In the genomic region with DNA sequence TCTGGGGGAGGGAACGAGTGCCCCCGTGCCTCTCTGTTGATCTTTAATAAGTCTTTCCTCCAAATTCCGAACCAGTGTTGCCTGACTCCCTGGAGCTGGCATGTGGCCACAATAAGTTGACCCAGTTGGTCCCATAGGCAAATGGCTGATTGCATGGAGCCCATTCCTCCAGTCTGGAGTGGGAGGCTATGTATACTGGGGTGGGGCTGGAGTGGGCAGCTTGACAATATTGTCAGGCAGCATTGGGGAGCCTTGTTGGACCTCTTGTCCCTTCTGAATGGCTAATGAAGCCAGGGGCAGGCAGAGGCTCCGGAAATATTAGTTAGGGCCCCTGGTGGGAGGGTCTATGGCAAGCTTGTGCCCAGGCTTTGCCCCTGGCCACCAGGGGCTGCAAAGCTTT, we compare ENCODE assay signal across 10 mouse cellular contexts. TPM values are rescaled to one million over a fixed set of nuclear protein-coding genes. Genes with fewer than 3 reads are reported as not detected.
DNase-seq lines count a peak whose midpoint lies in the region; ATAC-seq and TF ChIP-seq lines count a peak whose summit lies in the region.
"Had no signal": no experiment of that assay in that cellular context is flagged by ENCODE, and none has a peak within 500 bp of the region (broad histone marks: within the 10 kb centered on the region; RNA-seq: fewer than 3 reads in every experiment).

No protein-coding gene starts in this region.

- H3K9ac ChIP-seq in forebrain, embryonic 13.5 days, result no peak overlapping the region
- H3K9ac ChIP-seq in limb, embryonic 11.5 days (ENCODE audit: low read length), result no peak overlapping the region
- H3K9ac ChIP-seq in midbrain, embryonic 14.5 days (replicated peaks; ENCODE audit: low read length), result no peak overlapping the region
- no peak overlapping the region for H3K9ac ChIP-seq in lung, postnatal 0 days (replicated peaks; ENCODE audit: low read depth)

- H3K4me1 ChIP-seq in forebrain, embryonic 13.5 days, result peaks cover 27% of the 10 kb centered on the region
- no peaks in the 10 kb centered on the region for H3K4me1 ChIP-seq in limb, embryonic 11.5 days (ENCODE audit: control insufficient read depth, insufficient read depth, low read length)
- peaks cover 20% of the 10 kb centered on the region for H3K4me1 ChIP-seq in midbrain, embryonic 14.5 days (ENCODE audit: control insufficient read depth, insufficient read depth, low read length)
- no peaks in the 10 kb centered on the region for H3K4me1 ChIP-seq in lung, postnatal 0 days (ENCODE audit: insufficient read depth, low read depth, low read length)

- H3K4me2 ChIP-seq in forebrain, embryonic 13.5 days, result peak overlapping the region; percentile 26
- H3K4me2 ChIP-seq in limb, embryonic 11.5 days (ENCODE audit: low read depth, severe bottlenecking), result no peak overlapping the region
- H3K4me2 ChIP-seq in midbrain, embryonic 14.5 days (ENCODE audit: low read length), result 0 out of 2 replicates have a peak overlapping the region, but pooled peaks have one; percentile 0
- H3K4me2 ChIP-seq in lung, postnatal 0 days (replicated peaks; ENCODE audit: low read depth, low read length), result no peak overlapping the region

- TF ChIP-seq POLR2A in brain, embryonic 14.5 days (IDR thresholded peaks at IDR 0.05; ENCODE audit: borderline replicate concordance, extremely low read depth, insufficient read depth, insufficient read length, poor library complexity, severe bottlenecking), result no peak

- no peak for TF ChIP-seq EP300 in lung, postnatal 0 days (IDR thresholded peaks at IDR 0.05)

- H3K9me3 ChIP-seq in forebrain, embryonic 13.5 days (replicated peaks), result no peaks in the 10 kb centered on the region
- no peaks in the 10 kb centered on the region for H3K9me3 ChIP-seq in limb, embryonic 11.5 days (ENCODE audit: control insufficient read depth, low read length)
- H3K9me3 ChIP-seq in midbrain, embryonic 14.5 days (ENCODE audit: control insufficient read depth, low read length), result no peaks in the 10 kb centered on the region
- H3K9me3 ChIP-seq in lung, postnatal 0 days (ENCODE audit: low read length), result no peaks in the 10 kb centered on the region

- peak; percentile 47 for DNase-seq in brain, embryonic 14.5 days (ENCODE audit: low read depth)
- DNase-seq in limb, embryonic 11.5 days (ENCODE audit: low spot score), result peak; percentile 18
- DNase-seq in midbrain, embryonic 14.5 days, result peak; percentile 29
- no peak for DNase-seq in ovary, adult 18-20 months (ENCODE audit: low spot score)
- DNase-seq in lung, postnatal 0 days (ENCODE audit: low spot score), result no peak
- no peak for DNase-seq in layer of hippocampus, adult 2 months (ENCODE audit: low spot score in 2 of 2)

- peak; percentile 40 for ATAC-seq in forebrain, embryonic 13.5 days
- no peak for ATAC-seq in limb, embryonic 11.5 days (ENCODE audit: insufficient number of reproducible peaks, low FRiP score, low TSS enrichment, low read depth)
- peak; percentile 55 for ATAC-seq in midbrain, embryonic 14.5 days (ENCODE audit: low FRiP score, low TSS enrichment)
- ATAC-seq in megakaryocyte-erythroid progenitor cell, adult 5-6 weeks (replicated peaks; ENCODE audit: low FRiP score, low TSS enrichment, poor library complexity, severe bottlenecking), result no peak
- no peak for ATAC-seq in lung, postnatal 0 days
- ATAC-seq: intestine, embryonic 16.5 days had no signal

- peaks cover 41% of the 10 kb centered on the region for H3K27me3 ChIP-seq in forebrain, embryonic 13.5 days
- no peaks in the 10 kb centered on the region for H3K27me3 ChIP-seq in limb, embryonic 11.5 days (ENCODE audit: control insufficient read depth, insufficient read depth, low read length)
- H3K27me3 ChIP-seq in midbrain, embryonic 14.5 days (ENCODE audit: control insufficient read depth, insufficient read depth, low read length), result no peaks in the 10 kb centered on the region
- no peaks in the 10 kb centered on the region for H3K27me3 ChIP-seq in lung, postnatal 0 days (replicated peaks; ENCODE audit: insufficient read depth, low read length)

- no peaks in the 10 kb centered on the region for H3K36me3 ChIP-seq in forebrain, embryonic 13.5 days (ENCODE audit: poor library complexity, severe bottlenecking)
- no peaks in the 10 kb centered on the region for H3K36me3 ChIP-seq in limb, embryonic 11.5 days (ENCODE audit: control insufficient read depth, insufficient read depth, low read length)
- H3K36me3 ChIP-seq in midbrain, embryonic 14.5 days (ENCODE audit: control insufficient read depth, insufficient read depth, low read length), result no peaks in the 10 kb centered on the region
- no peaks in the 10 kb centered on the region for H3K36me3 ChIP-seq in lung, postnatal 0 days (ENCODE audit: insufficient read depth, low read length)

- H3K27ac ChIP-seq in forebrain, embryonic 13.5 days, result peak overlapping the region; percentile 64
- H3K27ac ChIP-seq in limb, embryonic 11.5 days (replicated peaks; ENCODE audit: low read depth, low read length), result no peak overlapping the region
- peak overlapping the region; percentile 53 for H3K27ac ChIP-seq in midbrain, embryonic 14.5 days (replicated peaks; ENCODE audit: low read depth, low read length)
- no peak overlapping the region for H3K27ac ChIP-seq in lung, postnatal 0 days (ENCODE audit: low read length)
- no peak overlapping the region for H3K27ac ChIP-seq in layer of hippocampus, adult 2 months

- no peak for TF ChIP-seq CTCF in brain, embryonic 14.5 days (IDR thresholded peaks at IDR 0.05; ENCODE audit: borderline replicate concordance, extremely low read depth, insufficient read depth, insufficient read length)
- TF ChIP-seq CTCF in lung, postnatal 0 days (IDR thresholded peaks at IDR 0.05), result no peak
- TF ChIP-seq CTCF in layer of hippocampus, adult 2 months (conservative IDR thresholded peaks at IDR 0.05), result no peak

- WGBS in forebrain, embryonic 13.5 days, result 24% methylated on average over 4 of the region's 4 CpGs
- 78% methylated on average over 4 of the region's 4 CpGs for WGBS in limb, embryonic 11.5 days
- WGBS in midbrain, embryonic 14.5 days, result 29% methylated on average over 4 of the region's 4 CpGs
- 68% methylated on average over 4 of the region's 4 CpGs for WGBS in lung, postnatal 0 days

- H3K4me3 ChIP-seq in forebrain, embryonic 13.5 days, result no peak overlapping the region
- no peak overlapping the region for H3K4me3 ChIP-seq in limb, embryonic 11.5 days (ENCODE audit: low read depth, low read length)
- no peak overlapping the region for H3K4me3 ChIP-seq in midbrain, embryonic 14.5 days (replicated peaks; ENCODE audit: low read depth, low read length)
- H3K4me3 ChIP-seq in lung, postnatal 0 days (ENCODE audit: low read depth, low read length), result no peak overlapping the region
- no peak overlapping the region for H3K4me3 ChIP-seq in layer of hippocampus, adult 2 months

RNA-seq across cellular contexts. Expression of a gene that starts 32.8 kb away (rescaled TPM):
- 22.3 and 25.0 TPM in 2 replicates for polyA plus RNA-seq in brain, embryonic 14.5 days (2012; rRNA removed)
- polyA plus RNA-seq in forebrain, embryonic 13.5 days (2015; fragmentation: Nextera tagmentation; extraction: Ambion mirVana), result 23.2 and 27.6 TPM in 2 replicates
- 4.7 and 5.1 TPM in 2 replicates for polyA plus RNA-seq in limb, embryonic 11.5 days (2014; fragmentation: Nextera tagmentation; extraction: Ambion mirVana)
- polyA plus RNA-seq in midbrain, embryonic 14.5 days (2014; fragmentation: Nextera tagmentation; extraction: Ambion mirVana), result 33.6 and 36.1 TPM in 2 replicates
- total RNA-seq in megakaryocyte-erythroid progenitor cell, adult 5-6 weeks (2014; fragmentation: Nextera tagmentation), result 1.2 TPM in 1 of 2 replicates, not detected in the other
- 0.11 and 0.75 TPM in 2 replicates for total RNA-seq in megakaryocyte-erythroid progenitor cell, adult 5-6 weeks (2017)
- polyA plus RNA-seq in lung, postnatal 0 days (2015; fragmentation: Nextera tagmentation; extraction: Ambion mirVana), result 0.58 and 0.83 TPM in 2 replicates
- 10 to 100 TPM; 69.6 to 72.0 TPM for total RNA-seq in layer of hippocampus, adult 2 months (2021)

RNA-seq across cellular contexts. Expression of a gene that starts 59.1 kb away (rescaled TPM):
- 131 and 176 TPM in 2 replicates for polyA plus RNA-seq in brain, embryonic 14.5 days (2012; rRNA removed)
- 36.5 and 50.5 TPM in 2 replicates for polyA plus RNA-seq in forebrain, embryonic 13.5 days (2015; fragmentation: Nextera tagmentation; extraction: Ambion mirVana)
- 31.9 and 34.8 TPM in 2 replicates for polyA plus RNA-seq in limb, embryonic 11.5 days (2014; fragmentation: Nextera tagmentation; extraction: Ambion mirVana)
- polyA plus RNA-seq in midbrain, embryonic 14.5 days (2014; fragmentation: Nextera tagmentation; extraction: Ambion mirVana), result 170 and 189 TPM in 2 replicates
- not detected in 2 replicates for total RNA-seq in megakaryocyte-erythroid progenitor cell, adult 5-6 weeks (2014; fragmentation: Nextera tagmentation)
- total RNA-seq in megakaryocyte-erythroid progenitor cell, adult 5-6 weeks (2017), result not detected in 2 replicates
- 10.0 and 10.3 TPM in 2 replicates for polyA plus RNA-seq in lung, postnatal 0 days (2015; fragmentation: Nextera tagmentation; extraction: Ambion mirVana)
- 10 to 100 TPM; 62.5 to 67.0 TPM for total RNA-seq in layer of hippocampus, adult 2 months (2021)
- total RNA-seq: liver, adult 2 months had no signal
- polyA plus RNA-seq: liver, adult 2 months had no signal

Comparison
In these comparisons a context has a peak if more than half of its experiments do, and no peak if none do; other contexts are left out.
1. DNase-seq: peak in brain, embryonic 14.5 days (single experiment), limb, embryonic 11.5 days (single experiment) and midbrain, embryonic 14.5 days (single experiment); none in ovary, adult 18-20 months (single experiment), lung, postnatal 0 days (single experiment) and layer of hippocampus, adult 2 months (0 of 2).
2. ATAC-seq: peak in forebrain, embryonic 13.5 days (single experiment) and midbrain, embryonic 14.5 days (single experiment); none in limb, embryonic 11.5 days (single experiment), megakaryocyte-erythroid progenitor cell, adult 5-6 weeks (single experiment) and lung, postnatal 0 days (single experiment).
3. H3K27ac ChIP-seq: peak in forebrain, embryonic 13.5 days (single experiment) and midbrain, embryonic 14.5 days (single experiment); none in limb, embryonic 11.5 days (single experiment), lung, postnatal 0 days (single experiment) and layer of hippocampus, adult 2 months (single experiment).
4. H3K4me2 ChIP-seq: peak in forebrain, embryonic 13.5 days (single experiment) and midbrain, embryonic 14.5 days (single experiment); none in limb, embryonic 11.5 days (single experiment) and lung, postnatal 0 days (single experiment).